Mouse (Mus musculus) mature B cell (primary cell): ENCODE measurements around the gene Fnbp1.

Source experiments
- in situ Hi-C: fragments of 300-500 bp; cut with MboI; formaldehyde crosslinking; loops from 2 replicates; pipeline ENCODE4 v1.14.3; 2019

Fnbp1 gene

DNA sequence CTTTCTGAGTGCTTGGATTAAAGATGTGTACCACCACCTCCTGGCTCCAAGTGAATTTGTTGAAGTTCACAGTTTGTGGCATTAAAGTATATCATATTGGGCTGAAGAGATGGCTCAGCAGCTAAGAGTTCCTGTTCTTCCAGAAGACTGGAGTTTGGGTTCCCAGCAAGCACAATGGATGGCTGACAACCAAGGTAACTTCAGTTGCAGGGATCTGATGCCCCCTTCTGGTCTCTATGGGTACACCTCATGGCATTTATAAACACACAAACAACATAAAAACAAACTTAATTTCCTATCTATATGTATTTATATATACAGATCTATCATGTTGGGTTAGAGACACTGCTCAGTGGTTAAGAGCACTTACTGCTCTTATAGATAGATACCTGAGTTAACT, 9.0 kb upstream of the Fnbp1 start:
- in situ Hi-C loops = no loop called here

DNA sequence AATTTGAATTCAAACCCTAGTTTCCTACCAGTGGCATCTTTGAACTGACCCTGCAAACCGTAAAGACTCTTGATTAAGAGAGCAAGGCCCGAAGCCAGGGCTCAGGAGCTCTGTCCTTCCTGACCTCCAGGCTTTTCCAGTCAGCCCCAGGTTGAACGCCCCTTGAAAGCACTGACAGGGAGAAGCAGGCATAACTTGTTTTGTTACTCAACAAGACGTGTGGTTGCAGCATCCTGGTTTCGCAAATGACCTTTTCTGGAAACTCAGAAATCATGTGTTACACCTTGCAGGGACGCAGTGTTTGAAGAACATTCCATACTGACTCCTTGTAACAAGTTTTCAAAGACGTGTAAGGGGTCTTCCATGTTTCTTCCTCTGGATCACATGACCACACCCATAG, 5.2 kb upstream of the Fnbp1 start:
- in situ Hi-C loops = no loop called here

DNA sequence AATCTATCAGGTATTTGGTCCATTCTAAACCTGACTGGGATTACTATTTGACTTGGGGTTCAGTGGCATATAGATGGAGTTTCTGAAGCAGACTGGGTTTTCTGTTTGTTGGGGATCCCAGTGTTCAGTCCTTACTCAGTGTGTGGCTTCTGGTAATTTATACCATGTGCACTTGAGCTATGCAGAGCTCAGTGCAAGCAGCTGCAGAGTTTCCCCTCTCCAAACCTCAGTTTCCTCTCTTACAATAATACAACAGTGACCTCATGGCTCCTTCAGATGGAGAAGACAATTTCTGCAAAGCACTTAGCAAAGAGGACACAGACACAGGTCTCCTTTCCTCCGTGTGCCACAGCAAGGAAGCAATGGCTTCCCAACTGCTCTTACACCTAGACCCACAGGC, 3.1 kb upstream of the Fnbp1 start:
- in situ Hi-C loops = no loop called here

DNA sequence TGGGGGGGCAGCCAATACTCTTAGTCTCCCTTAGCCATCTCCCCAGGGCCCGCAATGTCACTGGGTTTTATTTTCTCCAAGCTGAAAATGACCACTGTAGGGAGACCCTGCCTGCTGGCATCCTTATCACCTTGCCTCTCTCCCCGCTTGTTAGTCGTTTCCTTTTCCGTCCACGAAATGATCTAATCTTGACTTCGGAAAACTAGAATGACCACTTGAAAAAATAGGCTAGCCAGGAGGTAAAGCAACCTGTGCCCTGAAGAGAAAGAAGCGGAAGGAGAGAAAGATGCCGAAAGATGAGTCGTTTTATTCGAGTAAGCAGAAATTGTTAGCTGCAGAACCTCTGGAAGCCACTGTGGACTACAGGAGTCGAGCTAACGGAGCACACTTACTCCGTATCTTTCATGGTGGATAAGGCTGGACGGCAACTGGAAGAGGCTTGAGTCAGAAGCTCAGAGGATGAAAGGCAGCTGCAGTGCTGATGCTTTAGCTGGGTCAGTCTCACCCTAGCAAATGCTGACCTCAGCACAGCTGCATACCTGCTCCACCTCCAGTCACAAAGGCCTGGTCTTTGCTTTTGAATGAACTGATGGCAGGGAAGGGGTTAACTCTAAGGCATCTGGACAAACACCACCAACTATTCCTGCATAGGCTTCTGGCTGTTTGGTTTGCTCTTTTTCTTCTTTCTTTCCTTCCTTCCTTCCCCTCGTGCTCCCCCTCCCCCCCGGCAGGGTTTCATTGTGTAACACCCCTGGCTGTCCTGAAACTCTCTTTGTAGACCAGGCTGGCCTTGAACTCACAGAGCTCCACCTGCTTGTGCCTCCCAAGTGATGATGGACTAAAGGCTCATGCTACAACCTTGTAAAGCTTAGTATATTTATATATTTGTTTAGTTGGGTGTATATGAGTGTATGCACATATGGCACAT, 2.2 kb upstream of the Fnbp1 start:
- in situ Hi-C loops = no loop called here

DNA sequence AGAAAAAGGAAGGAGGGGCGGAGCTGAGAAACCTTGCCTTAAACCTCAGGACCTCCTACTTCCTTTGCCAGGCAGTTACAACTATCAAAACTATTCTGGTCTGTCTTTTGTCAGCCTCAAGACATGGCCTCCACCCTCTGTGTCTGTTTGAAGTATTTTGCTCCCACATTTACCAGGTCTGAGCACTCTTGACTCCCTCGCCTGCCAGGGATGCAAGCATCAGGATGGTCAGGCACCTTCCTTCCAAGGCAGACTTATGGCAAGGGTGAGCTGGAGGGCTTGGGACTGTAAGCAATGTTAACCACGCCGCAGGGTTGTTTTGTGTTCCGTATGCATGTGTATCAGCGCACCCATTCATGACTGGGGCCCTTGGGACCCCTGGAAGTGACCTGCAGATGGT, 1.5 kb upstream of the Fnbp1 start:
- in situ Hi-C loops = no loop called here

DNA sequence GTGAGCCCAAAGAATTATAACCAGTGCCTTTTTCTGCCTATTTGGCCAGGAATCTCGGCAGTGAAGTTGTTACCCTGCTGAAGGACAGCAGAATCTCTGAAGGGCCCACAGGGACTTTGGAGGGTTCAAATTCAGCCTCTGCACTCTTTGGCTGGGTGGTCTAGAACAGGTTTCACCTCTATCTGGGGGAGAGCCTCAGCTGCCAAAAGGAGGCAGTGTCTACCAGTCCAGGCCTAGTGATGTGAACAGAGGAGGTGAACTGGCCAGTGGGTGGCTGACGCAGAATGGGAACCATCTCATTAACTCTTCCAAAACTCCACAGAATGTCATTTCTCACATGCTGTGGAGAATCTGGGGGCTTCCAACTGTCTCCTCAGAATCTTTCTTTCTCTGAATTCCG, 697 bp upstream of the Fnbp1 start:
- in situ Hi-C loops = no loop called here

DNA sequence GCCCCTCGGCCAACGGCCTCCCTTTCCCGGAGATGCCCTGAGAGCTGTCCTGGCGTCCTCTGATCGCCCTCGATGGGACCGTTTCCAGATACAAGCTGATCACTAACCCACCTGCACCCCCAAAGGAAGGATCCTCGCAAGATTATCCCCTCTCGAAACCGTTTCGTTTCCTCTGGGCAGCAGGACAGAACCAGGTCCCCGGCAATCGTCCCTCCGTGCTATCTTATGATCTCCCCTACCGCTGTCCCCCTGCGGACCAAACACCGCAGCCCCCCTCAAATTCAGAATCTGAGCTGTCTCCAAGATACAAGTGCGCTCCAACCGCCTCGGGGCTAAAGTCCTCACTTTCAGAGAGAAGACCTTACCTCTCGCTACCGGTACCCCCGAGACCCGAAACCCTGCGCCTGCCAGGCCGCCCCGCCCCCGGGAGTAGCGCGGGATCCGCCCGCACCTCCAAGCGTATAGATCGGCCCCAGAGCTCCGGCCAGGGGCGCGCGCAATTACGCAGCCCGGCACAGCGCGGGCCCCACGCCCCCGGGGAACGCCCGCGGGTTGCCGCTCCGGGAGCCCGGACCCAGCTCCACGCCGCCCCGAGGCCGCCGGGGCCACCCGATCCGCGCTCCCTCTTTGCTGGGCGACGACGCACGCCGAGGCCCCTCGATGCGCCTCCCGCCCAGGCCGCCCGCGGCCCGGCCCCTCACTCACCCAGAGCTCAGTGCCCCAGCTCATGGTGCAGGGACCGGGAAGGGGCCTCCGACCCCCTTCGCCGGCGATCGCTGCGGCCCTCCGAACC, 538 bp downstream of the Fnbp1 start:
- in situ Hi-C loops = no loop called here

DNA sequence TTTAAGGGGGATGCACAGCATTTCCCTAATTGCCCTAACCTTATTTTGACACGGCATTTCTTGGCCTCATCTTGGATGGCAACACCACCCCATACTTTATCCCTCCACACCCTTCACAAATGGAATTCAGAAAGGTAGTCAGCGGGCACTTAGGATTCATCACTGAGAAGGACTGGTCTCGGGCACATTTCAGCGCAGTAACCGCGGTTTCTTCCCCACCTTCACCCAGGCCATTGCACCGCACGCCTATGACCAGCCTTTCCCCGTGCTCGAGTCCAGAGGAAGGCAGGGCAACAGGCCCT, 1.1 kb downstream of the Fnbp1 start:
- in situ Hi-C loops = no loop called here

DNA sequence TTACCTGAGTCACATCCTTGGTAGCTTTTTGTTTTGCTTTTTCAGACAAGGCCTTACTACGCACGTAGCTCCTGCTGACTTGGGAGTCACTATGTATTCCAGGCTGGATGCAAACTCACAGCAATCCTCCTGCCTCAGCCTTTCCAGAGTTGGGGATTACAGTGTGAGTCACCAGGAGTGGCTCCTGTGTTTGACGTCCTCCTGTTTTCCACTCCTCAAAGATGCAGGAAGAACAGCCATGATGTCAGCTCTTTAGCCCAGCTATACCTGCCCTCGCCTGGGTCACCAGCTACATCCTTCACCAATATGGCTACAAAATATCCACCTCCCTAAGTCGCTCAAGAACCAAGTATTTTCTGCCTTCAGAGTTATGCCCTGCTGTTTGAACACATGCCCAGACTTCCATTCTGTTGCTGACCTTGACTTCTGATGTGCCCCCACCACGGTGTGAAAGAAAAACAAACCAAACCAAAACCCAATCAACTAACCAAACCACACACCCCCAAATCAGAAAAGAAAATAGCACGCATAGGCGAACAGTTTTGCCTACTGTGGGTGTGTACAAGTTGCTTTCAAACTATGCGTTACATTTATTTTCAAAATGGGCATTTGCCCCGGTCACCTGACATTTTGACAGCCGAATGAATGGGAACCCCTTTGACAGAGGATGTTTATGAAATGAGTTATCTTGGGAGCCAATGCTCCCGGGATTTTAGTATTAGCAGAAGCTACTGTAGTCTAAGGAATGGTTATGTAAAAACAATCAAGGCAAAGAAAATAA, 1.6 kb downstream of the Fnbp1 start:
- in situ Hi-C loops = no loop called here

DNA sequence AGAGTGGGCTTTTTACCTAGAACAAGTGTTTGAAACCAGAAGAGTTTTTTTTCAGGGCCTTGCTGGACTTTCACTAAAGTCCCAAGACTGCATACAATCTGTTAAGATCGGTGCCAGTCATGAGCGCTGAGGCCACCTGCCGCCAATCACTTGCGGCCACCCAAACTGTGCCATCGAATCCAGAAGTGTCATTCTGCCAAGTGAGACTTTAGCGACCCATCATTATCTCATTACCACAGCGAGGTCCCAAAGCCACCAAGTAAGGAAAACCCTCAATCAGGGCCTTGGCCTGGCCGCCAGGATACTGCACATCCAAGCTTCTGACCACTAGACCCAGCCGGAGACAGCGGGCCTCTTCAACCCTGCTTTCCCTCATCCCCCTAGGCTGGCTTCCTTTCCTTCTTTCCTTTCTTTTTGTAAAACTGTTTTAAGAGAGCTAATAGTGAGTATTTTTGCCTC, 2.6 kb downstream of the Fnbp1 start:
- in situ Hi-C loops = no loop called here

DNA sequence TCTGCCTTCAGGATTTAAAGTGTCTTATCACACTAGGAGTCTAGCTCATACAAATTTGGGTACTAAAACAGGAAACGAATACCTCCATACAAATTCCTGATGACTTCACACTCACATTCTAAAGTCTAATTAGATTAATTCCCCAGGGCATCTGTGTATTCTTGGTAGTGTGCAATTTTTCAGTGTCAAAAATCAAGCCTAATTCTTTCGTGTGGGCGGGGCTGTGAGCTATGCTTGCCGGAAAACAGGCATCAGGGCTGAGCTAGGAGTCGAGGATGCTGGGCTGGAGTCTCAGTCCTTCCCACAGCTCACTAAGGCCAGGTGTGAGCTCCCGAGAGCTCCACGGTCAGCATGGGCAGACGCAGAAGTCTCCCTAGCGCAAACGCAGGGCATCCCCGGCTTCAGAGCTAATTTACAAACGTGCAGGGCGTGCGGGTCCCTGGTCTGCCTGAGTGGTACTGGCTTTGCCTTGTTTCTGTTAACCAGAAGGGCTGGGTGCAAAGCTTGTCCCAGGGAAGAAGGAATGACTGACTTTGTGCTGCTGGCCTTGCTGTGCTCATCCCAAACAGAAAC, 4.7 kb downstream of the Fnbp1 start:
- in situ Hi-C loops = no loop called here

DNA sequence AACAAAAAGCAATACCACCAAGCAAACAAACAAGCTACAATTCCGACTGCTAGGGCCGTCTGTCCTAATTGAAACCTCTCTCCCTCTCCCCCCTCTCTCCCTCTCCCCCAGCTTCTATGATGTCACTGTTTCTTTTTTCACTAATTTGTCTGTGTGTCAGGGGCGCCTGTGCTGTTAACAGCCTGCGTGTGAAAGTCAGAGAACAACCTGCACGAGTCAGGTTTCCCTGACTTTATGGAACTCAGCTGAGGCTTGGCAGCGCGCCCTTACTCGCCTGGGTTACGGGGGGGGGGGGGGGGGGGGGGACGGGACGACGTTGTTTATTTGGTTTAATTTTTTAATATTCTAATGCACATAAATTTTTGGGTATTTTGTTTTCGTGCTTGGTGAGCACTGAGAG, 5.5 kb downstream of the Fnbp1 start:
- in situ Hi-C loops = no loop called here

DNA sequence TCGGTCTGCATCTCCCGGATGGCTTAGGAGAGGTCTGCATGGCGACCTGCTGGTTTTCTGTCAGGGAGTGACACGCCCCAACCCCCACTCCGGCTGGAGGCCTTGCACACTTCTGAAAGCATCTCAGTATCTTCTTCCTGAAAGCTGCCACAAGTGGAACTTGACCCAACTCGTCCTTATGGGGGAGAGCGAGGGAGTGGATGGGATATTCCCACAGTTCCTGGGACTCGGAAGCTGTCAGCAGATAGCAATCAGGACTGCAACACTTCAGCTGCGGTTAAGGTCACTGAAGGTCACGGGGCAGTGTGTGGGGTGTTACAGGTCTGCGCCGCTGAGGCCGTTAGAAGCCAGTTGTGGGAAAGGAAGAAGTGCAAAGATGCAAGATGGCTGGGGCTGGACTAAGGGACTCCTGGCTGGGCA, 6.3 kb downstream of the Fnbp1 start:
- in situ Hi-C loops = no loop called here

DNA sequence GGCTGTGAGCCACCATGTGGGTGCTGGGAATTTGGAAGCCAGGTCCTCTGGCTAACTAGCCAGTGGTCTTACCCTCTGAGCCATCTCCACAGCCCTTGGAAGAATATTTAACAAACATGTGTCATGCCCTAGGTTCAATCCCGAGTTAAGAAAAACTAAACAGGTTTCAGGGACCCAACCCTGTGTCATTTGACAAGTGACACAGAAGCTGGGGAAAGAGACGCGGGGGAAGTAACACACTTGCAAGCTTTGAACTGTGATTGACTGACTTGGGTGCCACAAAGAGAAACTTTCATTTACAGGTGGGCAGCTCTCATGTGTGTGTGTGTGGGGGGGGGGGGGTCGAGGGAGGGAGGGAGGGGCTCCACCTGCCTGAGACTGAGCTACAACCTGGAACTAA, 7.8 kb downstream of the Fnbp1 start:
- in situ Hi-C loops = no loop called here

DNA sequence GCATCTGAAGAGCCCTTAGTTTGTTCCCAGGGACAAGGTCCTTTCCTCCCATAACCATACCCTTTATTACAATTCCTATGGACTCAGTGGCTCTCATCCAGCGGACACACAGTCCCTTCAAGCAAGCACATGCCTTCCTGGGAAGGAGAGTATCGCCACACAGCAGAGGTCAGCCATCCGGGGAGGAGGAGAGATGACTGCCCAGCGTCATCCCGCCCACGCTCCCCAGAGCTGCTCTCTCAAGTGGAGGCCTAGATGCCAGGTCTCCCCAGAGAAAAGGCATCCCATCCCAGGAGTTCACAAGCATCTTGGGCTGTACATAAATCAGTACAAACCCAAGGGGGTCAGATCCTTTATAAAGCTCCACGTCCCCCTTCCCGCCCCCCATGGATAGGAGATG, 9.1 kb downstream of the Fnbp1 start:
- in situ Hi-C loops = no loop called here

DNA sequence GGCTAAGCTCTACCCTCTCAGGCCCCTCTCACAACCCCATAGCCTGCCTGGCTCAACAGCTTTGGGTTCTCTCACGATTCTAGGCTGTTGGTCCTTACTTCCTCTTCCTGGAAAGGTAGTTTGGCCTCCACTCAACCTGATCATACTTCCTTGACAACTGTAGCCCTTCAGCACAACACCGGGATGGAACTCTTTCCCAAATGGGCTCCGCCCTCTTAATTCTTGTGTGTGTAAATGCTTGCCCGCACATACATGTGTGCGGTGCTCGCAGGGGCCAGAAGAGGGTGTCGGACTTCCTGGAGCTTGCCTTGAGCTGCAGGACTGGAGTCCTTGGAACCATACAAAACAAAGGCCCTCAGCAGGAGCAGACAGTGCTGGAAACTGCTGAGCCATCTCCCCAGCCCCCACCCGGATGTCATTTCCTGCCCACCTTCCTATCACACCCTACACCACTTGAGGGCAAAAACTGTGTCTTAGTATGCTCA, 11.0 kb downstream of the Fnbp1 start:
- in situ Hi-C loops = no loop called here

DNA sequence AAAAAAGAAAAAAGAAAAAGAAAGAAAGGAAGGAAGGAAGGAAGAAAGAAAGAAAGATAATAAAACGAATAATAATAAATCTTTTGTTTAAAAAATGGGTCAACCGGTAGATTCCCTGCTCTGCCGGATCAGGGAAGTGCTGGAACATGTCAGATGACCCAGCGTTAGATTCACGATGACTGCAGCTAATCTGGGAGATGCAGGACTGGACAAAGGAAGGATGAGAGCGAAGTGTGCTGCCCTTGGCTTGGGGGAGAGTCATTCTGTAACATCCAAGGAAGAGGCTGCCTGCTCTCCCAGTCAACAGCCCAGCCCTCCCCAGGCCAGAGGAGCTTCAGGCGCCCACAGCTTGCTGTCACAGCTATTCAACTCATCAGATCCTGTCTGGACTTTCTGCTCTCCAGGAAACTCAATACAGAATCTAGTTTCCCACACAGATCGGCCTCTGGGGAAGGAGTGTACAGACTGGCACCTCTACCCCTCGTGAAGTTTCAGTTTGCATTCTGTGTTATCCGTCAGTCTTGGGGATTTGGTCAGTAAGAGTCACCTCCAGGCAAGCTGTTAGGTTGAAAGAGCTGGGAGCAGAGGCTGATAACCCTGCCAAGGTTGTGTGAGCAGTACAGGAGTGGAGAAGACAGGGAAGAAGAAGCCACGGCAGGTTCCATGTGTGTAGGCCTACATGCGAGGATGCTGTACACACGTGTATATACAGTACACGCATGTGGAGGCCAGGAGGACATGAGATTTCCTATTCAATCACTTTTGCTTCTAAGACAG, 11.9 kb downstream of the Fnbp1 start:
- in situ Hi-C loops = no loop called here

DNA sequence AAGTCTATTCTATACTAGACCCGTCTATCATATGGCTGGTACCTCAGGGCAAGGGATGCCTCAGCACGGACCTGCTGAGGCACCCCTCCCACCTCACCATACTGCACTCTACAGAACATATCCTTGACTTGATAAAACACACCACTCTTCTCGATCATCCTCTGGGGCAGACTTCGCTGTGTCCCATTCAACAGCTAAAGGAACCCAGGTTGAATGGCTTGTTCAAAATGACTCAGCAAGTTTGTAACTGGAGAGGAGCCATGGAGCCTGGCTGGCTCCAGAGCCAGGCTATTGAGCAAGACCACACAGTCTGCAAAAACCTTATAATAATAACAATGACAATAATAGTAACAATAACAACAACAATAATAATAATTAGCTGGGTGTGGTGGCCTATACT, 13.9 kb downstream of the Fnbp1 start:
- in situ Hi-C loops = no loop called here

DNA sequence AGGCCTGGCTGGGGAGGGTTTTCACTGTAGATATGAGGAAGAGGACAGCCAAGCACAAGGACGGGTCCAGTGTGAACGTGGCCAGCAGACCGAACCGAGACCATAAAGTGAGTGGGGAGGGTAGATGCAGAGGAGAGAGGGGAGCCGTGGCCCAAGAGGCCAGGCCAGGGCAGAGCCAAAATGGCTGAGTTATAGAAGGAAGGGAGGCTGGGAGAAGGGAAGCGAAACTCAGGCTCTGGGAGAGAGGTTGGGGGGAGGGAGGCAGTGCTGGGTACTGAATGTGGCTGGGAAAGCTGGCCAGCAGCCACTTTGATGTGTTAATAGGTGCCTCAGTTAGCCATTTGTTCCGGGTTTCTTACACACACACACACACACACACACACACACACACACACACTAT, 14.6 kb downstream of the Fnbp1 start:
- in situ Hi-C loops = no loop called here

DNA sequence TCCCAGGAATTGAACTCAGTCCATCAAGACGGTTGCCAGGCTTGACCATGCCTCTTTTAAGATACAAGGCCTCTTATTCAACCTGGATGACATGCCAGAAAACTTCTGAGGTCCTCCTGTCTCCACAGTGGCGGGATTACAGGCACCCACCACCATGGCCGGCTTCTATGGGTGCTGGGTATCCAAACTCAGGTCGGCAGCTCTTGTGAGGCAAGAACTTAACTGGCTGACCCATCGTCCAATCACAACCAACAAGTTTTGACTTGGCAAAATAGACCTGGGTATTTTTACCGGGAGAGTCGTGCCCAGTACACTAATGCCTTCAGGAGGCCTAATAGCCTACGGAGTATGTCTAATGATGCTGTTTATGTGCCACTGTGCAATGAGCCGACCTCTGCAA, 15.8 kb downstream of the Fnbp1 start:
- in situ Hi-C loops = no loop called here

DNA sequence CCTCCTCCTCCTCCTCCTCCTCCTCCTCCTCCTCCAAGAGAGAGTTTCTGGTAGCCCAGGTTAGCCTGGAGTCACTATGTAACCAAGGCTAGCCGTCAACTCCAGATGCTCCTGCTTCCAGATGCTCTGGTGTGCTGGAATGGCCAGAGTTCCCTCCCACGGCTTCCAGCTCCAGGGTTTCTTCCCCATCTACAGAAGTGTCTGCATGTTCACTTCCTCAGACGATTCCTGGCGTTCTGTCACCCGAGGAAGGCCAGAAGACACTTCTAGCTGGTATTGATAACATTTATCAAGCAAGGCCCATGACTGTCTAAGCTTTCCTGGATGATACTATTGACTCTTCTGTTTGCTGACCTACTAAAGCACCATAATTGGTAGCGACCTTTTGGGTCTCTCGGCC, 16.7 kb downstream of the Fnbp1 start:
- in situ Hi-C loops = no loop called here
